Mouse (Mus musculus): ENCODE data around the gene Mrgprh.

- TF ChIP-seq CTCF (IDR thresholded peaks at IDR 0.05; ENCODE audit: low read depth, low read length) = no peak
- TF ChIP-seq POLR2A (IDR thresholded peaks at IDR 0.05; ENCODE audit: insufficient read depth, low read length) = no peak
Measured at GRCm38 (mm10) chr17:12916588-12917380, 41.0 kb downstream of the Mrgprh start.

Data from ES-Bruce4 (cell line).